Mouse (Mus musculus) thymus, adult 2 months (tissue): Measurements from ENCODE around the gene Rbms3.

ENCODE experiments used
- CTCF ChIP-seq: fragments of 200-500 bp; IDR thresholded peaks from 2 replicates; pipeline ENCODE4 v1.5.1; 2012; ENCODE audit warnings: mild to moderate bottlenecking, control low read depth, low read length, moderate library complexity, borderline replicate concordance; ENCODE audit not compliant: control insufficient read depth, poor library complexity, insufficient read depth; ENCODE audit errors: extremely low read depth
- POLR2A ChIP-seq: fragments of 200-500 bp; IDR thresholded peaks from 2 replicates; pipeline ENCODE4 v1.6.1; 2012; ENCODE audit warnings: mild to moderate bottlenecking, low read length, control low read depth, moderate library complexity; ENCODE audit not compliant: control insufficient read depth, poor library complexity, insufficient read depth; ENCODE audit errors: extremely low read depth

DNA sequence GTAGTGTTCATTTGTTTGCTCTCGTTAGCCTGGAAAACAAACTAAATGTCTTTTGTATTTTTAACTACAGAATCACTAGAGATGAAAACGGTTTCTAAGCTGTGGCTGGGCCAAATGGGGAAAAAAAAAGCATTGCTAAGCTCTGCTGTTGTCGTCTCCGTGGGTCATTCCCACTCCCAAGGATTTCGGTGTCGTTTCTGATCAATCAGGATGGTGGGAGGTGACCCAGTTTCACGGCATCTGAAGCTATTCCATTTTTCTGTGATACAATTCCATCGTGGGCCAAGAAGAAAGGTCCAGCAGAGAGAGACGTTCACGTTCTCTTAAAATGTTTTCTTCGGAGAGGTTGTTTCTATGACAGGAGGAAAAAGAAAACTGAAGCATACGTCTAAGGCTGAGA lies 354.9 kb downstream of the Rbms3 start:
- no peak for TF ChIP-seq POLR2A
- no peak for TF ChIP-seq CTCF
